Mouse (Mus musculus): Measurements from ENCODE around the gene Jmjd8.

Jmjd8 gene

GRCm38 (mm10) chr17:25808789-25809605, 19.7 kb upstream of the Jmjd8 start, which contains the start of gene Fbxl16:
Fbxl16 (plus strand) TSS chr17:25809085.
- peak; percentile 95 for DNase-seq (ENCODE audit: low spot score)

- peak; percentile 82 for DNase-seq (ENCODE audit: low spot score)
Observed at GRCm38 (mm10) chr17:25809606-25810340, 18.9 kb upstream of the Jmjd8 start.

- DNase-seq (ENCODE audit: low spot score): no peak
Observed at GRCm38 (mm10) chr17:25810890-25811289, 17.8 kb upstream of the Jmjd8 start.

- no peak for DNase-seq (ENCODE audit: low spot score)
Observed at GRCm38 (mm10) chr17:25813471-25813870, 15.2 kb upstream of the Jmjd8 start.

DNA sequence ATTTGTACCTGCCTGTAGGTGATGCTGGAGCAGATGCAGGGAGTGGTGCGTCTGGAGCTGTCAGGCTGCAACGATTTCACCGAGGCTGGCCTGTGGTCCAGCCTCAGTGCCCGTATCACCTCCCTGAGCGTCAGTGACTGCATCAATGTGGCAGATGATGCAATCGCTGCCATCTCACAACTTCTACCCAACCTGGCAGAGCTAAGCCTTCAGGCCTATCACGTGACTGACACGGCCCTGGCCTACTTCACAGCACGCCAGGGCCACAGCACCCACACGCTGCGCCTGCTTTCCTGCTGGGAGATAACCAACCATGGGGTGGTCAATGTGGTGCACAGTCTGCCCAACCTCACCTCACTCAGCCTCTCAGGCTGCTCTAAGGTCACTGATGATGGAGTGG, 11.0 kb upstream of the Jmjd8 start:
- DNase-seq (ENCODE audit: low spot score): no peak

GRCm38 (mm10) chr17:25818851-25819780, 9.6 kb upstream of the Jmjd8 start:
- DNase-seq (ENCODE audit: low spot score): peak; percentile 50

DNA sequence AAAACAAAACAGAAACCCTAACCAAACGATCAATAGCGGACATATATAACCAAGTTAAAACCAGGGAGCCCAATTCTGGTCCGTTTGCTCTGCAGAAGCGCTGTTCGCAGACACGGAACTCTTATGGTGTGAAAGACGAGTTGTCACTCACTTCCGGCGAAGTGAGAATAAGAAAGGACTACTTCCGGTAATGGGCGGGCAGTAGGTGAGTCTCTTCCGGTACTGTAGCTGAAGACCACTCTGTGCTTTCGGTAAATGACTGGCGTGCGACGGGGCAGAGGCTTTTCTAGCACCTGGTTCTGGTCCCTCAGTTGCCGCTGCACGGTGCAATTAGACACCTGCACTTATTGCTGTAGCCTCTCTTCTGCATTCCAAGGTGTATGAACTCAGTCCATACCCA, 5.2 kb upstream of the Jmjd8 start, which contains the start of gene Wdr24:
Gene Wdr24 (plus strand): TSS at position 176 of the 400 bp plus-strand sequence.
- peak; percentile 92 for DNase-seq (ENCODE audit: low spot score)

DNA sequence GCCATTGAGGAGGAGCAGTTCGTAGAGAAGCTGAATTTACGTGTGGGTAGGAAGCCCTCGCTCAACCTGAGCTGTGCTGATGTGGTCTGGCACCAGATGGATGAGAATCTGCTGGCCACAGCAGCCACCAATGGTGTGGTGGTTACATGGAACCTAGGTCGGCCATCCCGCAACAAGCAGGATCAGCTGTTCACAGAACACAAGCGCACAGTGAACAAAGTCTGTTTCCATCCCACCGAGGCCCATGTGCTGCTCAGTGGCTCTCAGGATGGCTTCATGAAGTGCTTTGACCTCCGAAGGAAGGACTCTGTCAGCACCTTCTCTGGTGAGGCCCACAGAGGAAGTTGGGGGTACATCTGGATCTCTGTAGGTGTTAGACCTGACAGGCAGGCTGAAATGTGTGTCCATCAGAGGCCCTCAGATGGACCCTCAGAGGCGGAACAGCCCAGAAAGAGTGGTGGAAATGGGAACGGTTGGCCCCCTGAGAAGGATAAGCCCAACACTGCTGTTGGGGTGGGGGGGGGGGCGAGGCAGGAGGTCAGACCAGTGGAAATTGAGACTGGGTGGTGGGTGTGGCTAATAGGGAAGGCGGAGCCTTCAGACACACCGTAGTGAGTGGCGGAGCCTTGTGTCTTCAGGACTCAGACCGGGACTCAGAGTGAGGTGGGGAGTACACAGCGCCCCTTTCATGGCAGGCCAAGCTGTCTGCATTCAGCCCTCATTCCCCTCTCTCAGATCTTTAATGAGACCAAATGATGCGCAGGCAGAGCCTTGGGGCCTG, 4.1 kb upstream of the Jmjd8 start:
- DNase-seq (ENCODE audit: low spot score): no peak

GRCm38 (mm10) chr17:25825311-25825710, 3.4 kb upstream of the Jmjd8 start:
- no peak for DNase-seq (ENCODE audit: low spot score)

GRCm38 (mm10) chr17:25825984-25826570, 2.6 kb upstream of the Jmjd8 start:
- DNase-seq (ENCODE audit: low spot score): no peak

GRCm38 (mm10) chr17:25827011-25827410, 1.7 kb upstream of the Jmjd8 start:
- no peak for DNase-seq (ENCODE audit: low spot score)

- DNase-seq (ENCODE audit: low spot score): no peak
Observed at GRCm38 (mm10) chr17:25827546-25828222, 983 bp upstream of the Jmjd8 start.

DNA sequence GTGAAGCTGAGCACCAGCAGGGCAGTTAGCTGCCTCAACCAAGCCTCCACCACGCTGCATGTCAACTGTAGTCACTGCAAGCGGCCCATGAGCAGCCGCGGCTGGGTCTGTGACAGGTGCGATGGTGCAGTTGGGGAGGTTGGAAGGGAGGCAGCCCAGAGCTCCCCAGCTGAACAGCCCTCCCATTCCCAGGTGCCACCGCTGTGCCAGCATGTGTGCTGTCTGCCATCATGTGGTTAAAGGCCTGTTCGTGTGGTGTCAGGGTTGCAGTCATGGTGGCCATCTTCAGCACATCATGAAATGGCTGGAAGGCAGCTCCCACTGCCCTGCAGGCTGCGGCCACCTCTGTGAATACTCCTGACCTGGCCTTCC, 458 bp upstream of the Jmjd8 start:
- DNase-seq (ENCODE audit: low spot score): no peak

GRCm38 (mm10) chr17:25829558-25830017, 921 bp downstream of the Jmjd8 start:
- DNase-seq (ENCODE audit: low spot score): no peak

DNA sequence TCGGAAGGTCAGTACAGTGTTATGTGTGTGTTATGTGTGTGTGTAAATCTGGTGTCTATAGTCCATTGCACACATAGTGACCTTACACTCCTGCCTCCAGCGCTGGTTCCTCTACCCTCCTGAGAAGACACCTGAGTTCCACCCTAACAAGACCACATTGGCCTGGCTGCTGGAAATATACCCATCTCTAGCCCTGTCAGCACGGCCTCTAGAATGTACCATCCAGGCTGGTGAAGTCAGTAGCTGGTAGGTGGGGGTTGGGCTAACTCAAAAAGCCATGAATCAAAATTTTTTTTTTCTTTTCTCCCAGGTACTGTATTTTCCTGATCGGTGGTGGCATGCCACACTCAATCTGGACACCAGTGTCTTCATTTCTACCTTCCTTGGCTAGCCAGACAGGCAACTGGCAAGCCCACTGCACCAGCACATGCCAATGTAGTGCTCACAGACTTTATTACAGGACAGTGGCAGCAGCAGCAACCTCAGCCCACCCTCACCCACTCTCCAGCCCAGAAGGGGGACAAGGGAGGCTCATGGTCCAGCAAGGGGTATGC, 1.6 kb downstream of the Jmjd8 start:
- DNase-seq (ENCODE audit: low spot score): no peak

DNA sequence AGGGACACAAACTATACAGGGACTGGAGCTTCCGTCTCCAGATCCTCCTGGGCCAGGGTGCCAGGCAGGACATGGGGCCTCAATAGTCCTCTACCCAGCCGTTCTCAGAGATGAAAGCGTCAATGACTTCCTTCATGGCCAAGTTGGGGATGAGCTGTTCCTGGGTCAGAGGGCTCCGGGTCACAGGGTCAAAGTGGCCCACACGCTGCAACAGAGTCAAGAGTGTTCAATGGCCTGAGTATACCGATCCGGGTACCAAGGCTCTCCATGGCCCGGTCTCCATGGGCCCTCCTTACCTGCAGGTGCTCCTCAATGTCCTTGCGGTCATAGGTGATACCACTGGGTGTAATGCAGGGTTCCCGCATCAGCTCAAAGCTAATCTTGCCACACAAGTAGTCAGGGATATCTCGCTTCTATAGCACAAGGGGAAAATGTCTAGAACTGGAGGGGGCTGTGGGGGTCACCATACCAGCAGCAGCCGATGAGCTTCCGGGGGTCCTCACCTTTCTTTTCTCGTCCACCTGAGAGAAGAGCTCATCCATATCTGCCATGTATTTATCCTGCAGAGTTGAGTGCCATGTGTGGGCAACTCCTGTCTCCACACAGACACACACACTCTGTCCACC, 2.3 kb downstream of the Jmjd8 start:
- DNase-seq (ENCODE audit: low spot score): no peak

- peak; percentile 68 for DNase-seq (ENCODE audit: low spot score)
Observed at GRCm38 (mm10) chr17:25831451-25832281, 3.0 kb downstream of the Jmjd8 start.

All from MN1 (cell line).